Mouse (Mus musculus): ENCODE measurements around the gene Gm35315. TPM values are rescaled to one million over a fixed set of nuclear protein-coding genes. Genes with fewer than 3 reads are reported as not detected.

The Gm35315 gene
- 0.29 TPM for polyA plus RNA-seq (2017; shearing (Covaris generic))

GRCm38 (mm10) chr5:110094030-110094846 is at the start of gene Gm35315:
Gene Gm35315, minus strand, starts transcription at chr5:110094420.

GRCm38 (mm10) chr5:110135293-110136086 is 41.3 kb upstream of the Gm35315 start, which contains the start of gene Chfr:
Gene Chfr, plus strand, starts transcription at chr5:110135842.

GRCm38 (mm10) chr5:110109991-110110441 is 15.8 kb upstream of the Gm35315 start, which contains the start of gene Zfp605:
Gene Zfp605, plus strand, starts transcription at chr5:110110092.

GRCm38 (mm10) chr5:110107581-110108304 is 13.5 kb upstream of the Gm35315 start, which contains the start of gene Gtpbp6:
Gene Gtpbp6, minus strand, starts transcription at chr5:110108197.

GRCm38 (mm10) chr5:110099656-110100580 is 5.7 kb upstream of the Gm35315 start, which contains the start of gene Plcxd1:
Gene Plcxd1, plus strand, starts transcription at chr5:110099969.

GRCm38 (mm10) chr5:110072413-110072812 is 21.8 kb downstream of the Gm35315 start, which contains the start of gene Gm17655:
Gene Gm17655, minus strand, starts transcription at chr5:110072513.

Other genes with a start within 250 kb of the Gm35315 start
- gene Gm15446, start 171.0 kb downstream of the Gm35315 start, polyA plus RNA-seq (2017; shearing (Covaris generic)), result 11.7 TPM
- gene Zfp932, start 97.9 kb downstream of the Gm35315 start, polyA plus RNA-seq (2017; shearing (Covaris generic)), result 12.2 TPM
- 4.2 TPM for gene Gm17655, start 21.9 kb downstream of the Gm35315 start, polyA plus RNA-seq (2017; shearing (Covaris generic))
- gene Plcxd1, start 5.5 kb upstream of the Gm35315 start, polyA plus RNA-seq (2017; shearing (Covaris generic)), result 3.2 TPM
- 40.2 TPM for gene Gtpbp6, start 13.8 kb upstream of the Gm35315 start, polyA plus RNA-seq (2017; shearing (Covaris generic))
- 1.5 TPM for gene Zfp605, start 15.7 kb upstream of the Gm35315 start, polyA plus RNA-seq (2017; shearing (Covaris generic))
- 45.5 TPM for gene Chfr, start 41.4 kb upstream of the Gm35315 start, polyA plus RNA-seq (2017; shearing (Covaris generic))
- gene Golga3, start 82.3 kb upstream of the Gm35315 start, polyA plus RNA-seq (2017; shearing (Covaris generic)), result 23.9 TPM
- 36.7 TPM for gene Ankle2, start 136.6 kb upstream of the Gm35315 start, polyA plus RNA-seq (2017; shearing (Covaris generic))
- gene Pgam5, start 175.5 kb upstream of the Gm35315 start, polyA plus RNA-seq (2017; shearing (Covaris generic)), result 55.0 TPM
- gene Pxmp2, start 191.8 kb upstream of the Gm35315 start, polyA plus RNA-seq (2017; shearing (Covaris generic)), result 0.88 TPM
- gene Pole, start 191.9 kb upstream of the Gm35315 start, polyA plus RNA-seq (2017; shearing (Covaris generic)), result 3.6 TPM
- not detected for gene P2rx2, start 248.8 kb upstream of the Gm35315 start, polyA plus RNA-seq (2017; shearing (Covaris generic))